Mouse (Mus musculus): ENCODE measurements at regions not wholly inside any gene's neighbourhood (a gene's known extent, or its start where the extent isn't known, plus 50 kb on each side); places are given as distances from the start of the nearest gene placed in this dataset.

GRCm38 (mm10) chr9:43981376-43981775, 61.8 kb upstream of the Thy1 start:
- DNase-seq (ENCODE audit: low spot score in 2 of 2), result no peak

DNA sequence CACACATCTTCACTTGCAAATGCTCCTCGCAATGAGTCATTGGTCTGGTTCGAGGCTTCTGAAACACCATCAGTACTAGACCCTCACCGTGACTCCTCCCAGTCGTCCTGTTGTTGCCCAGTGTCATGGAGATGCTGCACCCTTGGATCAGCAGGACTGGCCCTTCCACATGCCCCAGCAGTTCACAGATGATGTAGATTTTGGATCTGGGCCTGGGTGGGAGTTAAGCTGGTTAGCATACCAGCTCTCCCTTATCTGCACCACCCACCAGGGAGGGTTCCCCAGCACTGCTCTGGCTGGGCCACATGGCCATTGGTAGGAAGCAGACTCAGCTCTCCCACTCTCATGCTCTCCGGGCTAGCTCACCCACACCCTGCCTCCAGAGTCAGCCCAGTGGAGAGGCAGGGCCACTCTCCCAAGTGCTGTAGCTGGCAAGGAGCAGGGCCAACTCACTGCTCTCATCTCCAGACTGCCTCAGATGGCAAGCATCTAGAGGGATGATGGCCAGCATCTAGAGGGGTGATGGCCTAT, 60.8 kb upstream of the Thy1 start:
- no peak for DNase-seq (ENCODE audit: low spot score in 2 of 2)

DNA sequence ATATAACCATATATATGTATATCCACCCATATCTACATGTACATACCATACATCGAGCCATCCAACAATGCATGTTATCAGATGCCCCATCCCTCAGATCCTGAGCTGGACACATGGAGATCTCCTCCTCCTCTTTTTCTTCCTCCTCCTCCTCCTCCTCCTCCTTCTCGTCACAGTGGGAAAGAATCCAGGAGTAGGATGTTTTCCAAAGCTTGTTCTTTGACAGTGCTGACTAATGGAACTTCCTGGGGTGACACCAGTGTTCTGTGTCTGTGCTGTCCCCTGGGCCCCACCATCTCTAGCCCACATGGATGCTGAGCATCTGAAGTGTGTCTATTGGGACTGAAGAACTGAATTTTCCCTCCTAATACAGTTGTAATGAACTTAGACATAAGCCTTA, 60.0 kb upstream of the Thy1 start:
- no peak for DNase-seq (ENCODE audit: low spot score in 2 of 2)

DNA sequence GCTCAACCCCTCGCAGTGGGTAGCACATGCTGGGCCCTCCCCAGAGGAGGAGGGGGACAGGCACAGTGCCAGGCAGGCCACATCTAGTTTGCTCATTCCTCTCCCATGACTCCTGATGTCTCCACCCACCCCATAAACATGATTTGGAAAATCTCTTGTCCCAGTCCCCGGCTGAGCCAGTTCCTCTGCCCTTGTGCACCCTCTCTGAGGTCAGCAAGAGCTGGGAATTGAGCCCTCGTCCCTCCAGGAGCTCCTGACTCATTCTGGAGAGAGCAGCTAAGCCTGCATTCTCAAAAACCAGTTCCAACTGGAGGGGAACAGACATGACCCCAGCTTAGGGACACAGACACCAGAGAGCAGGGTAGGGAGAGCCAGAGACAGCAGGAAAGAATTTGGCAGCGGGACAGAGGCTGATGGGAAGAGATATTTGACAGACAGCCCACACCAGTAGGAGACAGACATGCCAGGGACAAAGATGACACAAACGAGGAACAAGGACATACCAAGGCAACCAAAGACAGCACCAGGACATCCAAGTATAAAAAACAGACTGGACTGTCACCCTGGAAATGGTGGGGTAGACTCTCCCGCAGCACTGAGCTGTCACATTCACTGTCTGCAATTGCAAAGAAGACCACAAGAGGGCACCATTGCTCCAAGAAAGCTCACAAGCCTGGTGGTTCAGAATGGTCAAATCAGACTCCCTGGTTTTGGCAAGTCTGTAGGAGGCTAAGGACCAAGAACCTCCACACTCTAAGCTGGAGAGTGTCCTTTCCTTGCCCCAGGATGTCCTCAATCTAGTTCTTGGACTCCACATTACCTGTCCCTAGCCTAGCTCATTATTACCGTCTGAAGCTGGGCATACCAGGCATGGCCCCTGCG, 58.8 kb upstream of the Thy1 start:
- DNase-seq (ENCODE audit: low spot score in 2 of 2), result peak; percentile 69 to 85

- no peak for DNase-seq (ENCODE audit: low spot score in 2 of 2)
These were observed 55.2 kb upstream of the Thy1 start for GRCm38 (mm10) chr9:43987957-43988356.

- DNase-seq (ENCODE audit: low spot score in 2 of 2), result no peak
These were observed 54.0 kb upstream of the Thy1 start for GRCm38 (mm10) chr9:43988981-43989860.

DNA sequence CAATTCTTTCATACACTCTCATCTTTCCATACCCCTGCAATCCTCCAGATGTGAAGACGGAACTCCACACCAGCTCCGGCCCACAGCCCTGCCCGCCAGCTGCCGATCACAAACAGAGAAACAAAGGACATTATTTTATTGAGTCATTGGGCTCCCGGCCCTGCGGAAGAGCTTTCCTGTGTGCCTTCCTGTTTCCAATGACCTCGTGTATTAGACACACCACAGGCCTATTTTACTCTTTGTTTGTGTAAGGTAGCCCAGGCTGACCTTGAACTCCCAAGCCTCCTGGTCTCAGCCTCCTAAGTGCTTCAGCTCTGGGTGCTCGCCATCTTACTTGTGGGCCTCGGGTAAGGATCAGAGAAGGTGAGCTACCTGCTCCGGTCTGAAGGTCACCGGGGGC, 53.1 kb upstream of the Thy1 start:
- DNase-seq (ENCODE audit: low spot score in 2 of 2), result no peak

DNA sequence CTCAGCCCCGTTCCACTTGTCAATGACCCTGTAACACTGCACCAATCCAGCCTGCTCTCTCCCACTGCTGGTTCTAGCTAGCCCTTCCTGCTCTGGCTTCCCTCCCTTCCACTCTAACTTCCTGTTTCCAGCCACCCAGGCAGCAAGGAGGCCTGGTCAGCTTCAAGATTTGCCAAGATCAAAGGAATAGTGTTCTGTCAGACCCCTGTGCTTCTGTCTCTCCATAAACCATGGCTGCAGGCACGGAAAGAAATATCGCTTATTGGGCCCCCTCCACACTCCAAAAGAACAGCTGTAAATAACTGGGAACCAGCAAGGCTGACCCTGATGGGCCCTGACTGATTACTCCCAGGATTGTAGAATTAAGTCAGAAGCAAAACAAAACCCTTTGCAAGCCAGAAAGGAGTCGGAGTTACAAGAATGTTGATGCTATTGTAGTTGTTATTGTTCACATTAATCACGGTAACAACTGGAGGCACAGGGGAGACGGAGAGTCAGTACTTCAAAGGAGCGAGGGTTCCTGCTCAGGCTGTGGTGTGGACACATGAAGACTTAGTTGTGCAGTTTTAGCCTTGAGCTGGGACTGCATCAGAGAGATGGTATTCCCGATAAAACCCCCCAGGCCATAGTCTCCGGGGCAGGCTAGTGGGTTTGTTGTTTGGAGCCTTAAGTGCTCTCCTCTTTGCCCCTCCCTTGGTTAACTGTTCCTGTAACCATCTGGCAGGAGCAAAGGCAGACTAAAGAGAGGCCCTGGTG, 49.8 kb upstream of the Thy1 start:
- DNase-seq (ENCODE audit: low spot score in 2 of 2), result no peak

Data from frontal cortex, postnatal 10 days (tissue).